Mouse (Mus musculus) liver, adult 2 months (tissue): ENCODE results near the gene Gm49486.

Source experiments
- CTCF ChIP-seq: fragments of 200-500 bp; IDR thresholded peaks from 2 replicates; pipeline ENCODE4 v1.5.1; 2011; ENCODE audit warnings: low read depth, low read length, control low read depth
- POLR2A ChIP-seq: fragments of 200-500 bp; IDR thresholded peaks from 2 replicates; pipeline ENCODE4 v1.6.1; 2011; ENCODE audit warnings: low read length, control low read depth; ENCODE audit not compliant: insufficient read depth; ENCODE audit errors: extremely low read depth

DNA sequence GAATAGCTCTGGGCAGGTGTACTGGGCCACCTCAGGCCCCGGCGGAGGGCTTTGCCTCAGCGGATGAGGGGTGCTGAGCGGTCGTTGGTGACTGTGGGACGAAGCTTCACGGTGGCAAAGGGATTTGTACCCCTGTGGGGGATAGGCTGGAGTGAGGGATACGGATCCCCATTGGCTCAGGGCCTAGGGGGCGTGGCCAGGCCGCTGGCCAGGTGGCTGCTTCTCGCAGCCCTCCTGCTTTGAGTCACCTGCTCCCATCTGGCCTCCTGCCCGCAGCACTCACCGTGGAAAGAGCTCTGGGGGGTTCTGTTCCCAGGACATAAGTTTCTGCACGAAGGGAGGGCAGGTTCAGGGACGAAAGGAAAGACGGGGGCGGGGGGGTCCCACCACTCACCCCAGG, 29.3 kb downstream of the Gm49486 start:
- TF ChIP-seq CTCF (no peak), POLR2A (no peak)
